Mouse (Mus musculus) erythroblast, embryonic 14.5 days (primary cell): ENCODE results near the gene Apba2. TPM values are rescaled to one million over a fixed set of nuclear protein-coding genes. Genes with fewer than 3 reads are reported as not detected.

ENCODE experiments used
- H3K27me3 ChIP-seq: 2 replicates; pipeline ENCODE4 v1.6.1; 2012; ENCODE audit warnings: inconsistent platforms; ENCODE audit not compliant: control insufficient read depth
- H3K36me3 ChIP-seq: 2 replicates; pipeline ENCODE4 v1.6.1; 2012; ENCODE audit warnings: mild to moderate bottlenecking, inconsistent platforms; ENCODE audit not compliant: control insufficient read depth
- H3K4me1 ChIP-seq: 2 replicates; pipeline ENCODE4 v1.6.1; 2012; ENCODE audit warnings: inconsistent platforms; ENCODE audit not compliant: control insufficient read depth
- H3K4me3 ChIP-seq: replicated peaks from 2 replicates; pipeline ENCODE3; 2012; ENCODE audit warnings: moderate library complexity, mild to moderate bottlenecking, inconsistent platforms
- H3K9me3 ChIP-seq: 2 replicates; pipeline ENCODE4 v1.6.1; 2012; ENCODE audit warnings: low read length, inconsistent platforms, mixed read lengths; ENCODE audit not compliant: control insufficient read depth
- GATA1 ChIP-seq: IDR thresholded peaks from 2 replicates; pipeline ENCODE4 v1.6.1; 2012; ENCODE audit warnings: low read length, inconsistent platforms, mixed read lengths
- TAL1 ChIP-seq: IDR thresholded peaks from 3 replicates; pipeline ENCODE4 v1.6.1; 2012; ENCODE audit warnings: low read length, inconsistent platforms, mixed read lengths
- polyA plus RNA-seq: library from polyadenylated mRNA; stranded (reverse); fragments of >175 nt; gene quantifications from 2 replicates; pipeline ENCODE4 v1.2.3, GENCODE M21; 2012

Gene Apba2
- polyA plus RNA-seq, 1 experiment: not detected

GRCm38 (mm10) chr7:64552523-64553190 is 51.2 kb downstream of the Apba2 start:
- Histone ChIP-seq H3K4me3 (no peak overlapping the region), H3K27me3 (no peaks in the 10 kb centered on the region), H3K36me3 (no peaks in the 10 kb centered on the region), H3K9me3 (peaks cover 25% of the 10 kb centered on the region), H3K4me1 (no peaks in the 10 kb centered on the region)
- TF ChIP-seq TAL1 (no peak), GATA1 (no peak)

GRCm38 (mm10) chr7:64561711-64562498 is 60.4 kb downstream of the Apba2 start:
- Histone ChIP-seq H3K9me3 (no peaks in the 10 kb centered on the region; the same call in 1 of the 2 replicates), H3K4me3 (no peak overlapping the region), H3K36me3 (no peaks in the 10 kb centered on the region), H3K4me1 (no peaks in the 10 kb centered on the region), H3K27me3 (no peaks in the 10 kb centered on the region)
- TF ChIP-seq TAL1: no peak
- no peak for TF ChIP-seq GATA1

GRCm38 (mm10) chr7:64564891-64565571 is 63.5 kb downstream of the Apba2 start:
- Histone ChIP-seq H3K4me3 (no peak overlapping the region), H3K27me3 (no peaks in the 10 kb centered on the region), H3K4me1 (no peaks in the 10 kb centered on the region), H3K36me3 (no peaks in the 10 kb centered on the region), H3K9me3 (peaks cover 2% of the 10 kb centered on the region)
- TF ChIP-seq TAL1: no peak
- TF ChIP-seq GATA1: no peak

GRCm38 (mm10) chr7:64566371-64567243 is 65.1 kb downstream of the Apba2 start:
- Histone ChIP-seq H3K4me1 (no peaks in the 10 kb centered on the region), H3K9me3 (peaks cover 5% of the 10 kb centered on the region), H3K4me3 (no peak overlapping the region), H3K27me3 (no peaks in the 10 kb centered on the region), H3K36me3 (no peaks in the 10 kb centered on the region)
- TF ChIP-seq TAL1 (no peak), GATA1 (no peak)

- Histone ChIP-seq H3K9me3 (peaks cover 5% of the 10 kb centered on the region), H3K36me3 (no peaks in the 10 kb centered on the region)
Observed at GRCm38 (mm10) chr7:64568722-64569121, 67.2 kb downstream of the Apba2 start.

GRCm38 (mm10) chr7:64569676-64570075 is 68.2 kb downstream of the Apba2 start:
- Histone ChIP-seq H3K9me3 (peaks cover 9% of the 10 kb centered on the region), H3K27me3 (no peaks in the 10 kb centered on the region)
- TF ChIP-seq TAL1 (no peak), GATA1 (no peak)

More at GRCm38 (mm10) chr7:64568722-64569121, 67.2 kb downstream of the Apba2 start:
- no peaks in the 10 kb centered on the region for H3K27me3 ChIP-seq
- H3K4me3 ChIP-seq: no peak overlapping the region
- TF ChIP-seq TAL1 (no peak), GATA1 (no peak)
- H3K4me1 ChIP-seq: no peaks in the 10 kb centered on the region

GRCm38 (mm10) chr7:64570914-64571313 is 69.4 kb downstream of the Apba2 start:
- Histone ChIP-seq H3K9me3 (peaks cover 9% of the 10 kb centered on the region), H3K27me3 (no peaks in the 10 kb centered on the region), H3K4me3 (no peak overlapping the region), H3K4me1 (no peaks in the 10 kb centered on the region), H3K36me3 (no peaks in the 10 kb centered on the region)
- TF ChIP-seq GATA1 (no peak), TAL1 (no peak)

More at GRCm38 (mm10) chr7:64569676-64570075, 68.2 kb downstream of the Apba2 start:
- no peaks in the 10 kb centered on the region for H3K4me1 ChIP-seq
- no peaks in the 10 kb centered on the region for H3K36me3 ChIP-seq
- H3K4me3 ChIP-seq: no peak overlapping the region

GRCm38 (mm10) chr7:64574144-64574543 is 72.6 kb downstream of the Apba2 start:
- peaks cover 15% of the 10 kb centered on the region for H3K9me3 ChIP-seq
- TF ChIP-seq TAL1 (no peak), GATA1 (no peak)
- H3K36me3 ChIP-seq: no peaks in the 10 kb centered on the region
- H3K4me3 ChIP-seq: no peak overlapping the region
- H3K4me1 ChIP-seq: no peaks in the 10 kb centered on the region
- no peaks in the 10 kb centered on the region for H3K27me3 ChIP-seq
